Mouse (Mus musculus) hindbrain, embryonic 15.5 days (tissue): ENCODE measurements around the gene Olfr23. TPM values are rescaled to one million over a fixed set of nuclear protein-coding genes. Genes with fewer than 3 reads are reported as not detected.
"Not testable (repeated sequence)": the region's sequence is repeated elsewhere in the genome, so short reads cannot be mapped to it uniquely, and the experiment has no call there.

Experiments used
- ATAC-seq: fragments of 200-750 bp; cut with Nextera tagmentation; 2 replicates; pipeline ENCODE4 v1.8.0; 2017; ENCODE audit warnings: low read depth, moderate number of reproducible peaks, moderate TSS enrichment; ENCODE audit not compliant: low FRiP score
- H3K27ac ChIP-seq: fragments of 300-500 bp; sonication (generic); replicated peaks from 2 replicates; pipeline ENCODE4 v1.5.1; 2015; ENCODE audit warnings: mild to moderate bottlenecking, inconsistent platforms
- H3K27me3 ChIP-seq: fragments of 300-500 bp; sonication (generic); 2 replicates; pipeline ENCODE4 v1.6.1; 2015; ENCODE audit warnings: control low read depth, inconsistent platforms
- H3K36me3 ChIP-seq: fragments of 300-500 bp; sonication (generic); 2 replicates; pipeline ENCODE4 v1.6.1; 2015; ENCODE audit warnings: control low read depth, inconsistent platforms
- H3K4me1 ChIP-seq: fragments of 300-500 bp; sonication (generic); replicated peaks from 2 replicates; pipeline ENCODE4 v1.6.1; 2015; ENCODE audit warnings: control low read depth, inconsistent platforms
- H3K4me2 ChIP-seq: fragments of 300-500 bp; sonication (generic); 2 replicates; pipeline ENCODE4 v1.6.1; 2015; ENCODE audit warnings: moderate library complexity, mild to moderate bottlenecking, inconsistent platforms
- H3K4me3 ChIP-seq: fragments of 300-500 bp; sonication (generic); 2 replicates; pipeline ENCODE4 v1.5.1; 2015; ENCODE audit warnings: mild to moderate bottlenecking, inconsistent platforms
- H3K9ac ChIP-seq: fragments of 300-500 bp; sonication (generic); 2 replicates; pipeline ENCODE4 v1.6.1; 2015; ENCODE audit warnings: inconsistent platforms
- H3K9me3 ChIP-seq: fragments of 300-500 bp; sonication (generic); 2 replicates; pipeline ENCODE4 v1.6.1; 2016; ENCODE audit warnings: control low read depth, inconsistent platforms
- WGBS: fragments of 180-500 bp; shearing (Covaris S2); methylation state at CpG from one replicate; pipeline ENCODE4 v1.1.7; 2015; 5-methylcytosine and 5-hydroxymethylcytosine counted together
- polyA plus RNA-seq: library from polyadenylated mRNA; unstranded; fragments of >200 nt; fragmentation: Nextera tagmentation; extraction: Ambion mirVana; gene quantifications from 2 replicates; pipeline ENCODE4 v1.2.1, GENCODE M21; 2015

The Olfr23 gene
- not detected in 2 replicates for polyA plus RNA-seq

GRCm38 (mm10) chr11:73936377-73936776 is at the start of gene Olfr23:
Gene Olfr23 (plus strand): TSS chr11:73936677.
- Histone ChIP-seq H3K27me3 (no peaks in the 10 kb centered on the region), H3K4me1 (no peaks in the 10 kb centered on the region), H3K36me3 (no peaks in the 10 kb centered on the region), H3K9ac (no peak within 1 kb of the TSS), H3K27ac (no peak within 1 kb of the TSS), H3K4me3 (no peak within 1 kb of the TSS), H3K4me2 (no peak within 1 kb of the TSS), H3K9me3 (0 out of 2 replicates have a peak, but pooled peaks cover 3% of the 10 kb centered on the region)
- no peak for ATAC-seq

GRCm38 (mm10) chr11:73890671-73891070 is 45.8 kb upstream of the Olfr23 start, which contains the start of gene Olfr394:
Gene Olfr394 (minus strand): TSS chr11:73890771.
- H3K4me3 ChIP-seq: no peak within 1 kb of the TSS
- H3K27ac ChIP-seq: no peak within 1 kb of the TSS
- no peaks in the 10 kb centered on the region for H3K4me1 ChIP-seq
- 85% methylated on average over 1 of the region's 1 CpGs for WGBS
- H3K9me3 ChIP-seq: no peaks in the 10 kb centered on the region
- H3K4me2 ChIP-seq: no peak within 1 kb of the TSS
- no peaks in the 10 kb centered on the region for H3K27me3 ChIP-seq
- ATAC-seq: no peak
- no peaks in the 10 kb centered on the region for H3K36me3 ChIP-seq
- H3K9ac ChIP-seq: no peak within 1 kb of the TSS

DNA sequence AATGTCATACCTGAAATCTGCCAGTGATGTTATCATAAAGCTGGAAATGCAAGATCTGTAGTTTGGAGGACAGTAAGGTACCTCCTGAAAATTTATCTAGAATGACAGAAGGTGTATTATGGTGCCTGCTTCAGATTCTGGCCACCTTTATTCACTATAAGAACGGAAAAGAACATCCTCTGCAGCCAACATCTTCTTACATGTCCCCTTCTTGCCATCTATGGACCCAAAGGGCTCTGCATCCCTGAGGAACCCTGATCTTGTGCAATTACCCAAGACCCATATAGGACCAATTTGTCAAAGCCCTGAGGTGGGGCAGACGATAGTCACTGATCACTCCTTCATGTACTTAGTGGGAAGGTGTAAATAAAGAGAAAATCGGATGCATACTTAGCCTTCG is 27.3 kb upstream of the Olfr23 start, which contains the start of gene Olfr395:
Gene Olfr395 (minus strand): TSS at position 101 of the 400 bp plus-strand sequence.
- H3K4me2 ChIP-seq, H3K27ac ChIP-seq, H3K4me1 ChIP-seq, ATAC-seq, H3K9ac ChIP-seq, H3K27me3 ChIP-seq, H3K4me3 ChIP-seq, H3K9me3 ChIP-seq, H3K36me3 ChIP-seq: not testable (repeated sequence)
- 83% methylated on average over 4 of the region's 4 CpGs for WGBS

DNA sequence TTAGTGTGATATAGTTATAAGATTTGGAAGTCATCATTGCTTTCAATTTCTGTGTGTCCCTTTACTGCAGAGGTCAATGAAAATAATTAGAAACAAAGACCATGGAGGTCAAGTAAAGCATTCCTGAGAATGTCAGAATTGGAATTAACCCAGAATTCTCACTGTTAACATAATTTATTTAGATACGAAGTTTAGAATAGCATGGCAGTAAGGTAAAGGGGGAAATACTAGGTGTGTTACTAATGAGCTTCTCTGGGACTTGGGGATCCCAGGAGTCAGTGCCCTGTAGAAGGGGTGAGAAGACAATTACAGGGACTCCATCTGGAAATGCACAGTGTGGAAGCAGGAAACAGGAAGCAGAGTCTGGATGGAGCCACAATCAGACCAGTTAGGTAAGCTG is 24.0 kb downstream of the Olfr23 start, which contains the start of gene Olfr397:
Gene Olfr397 (plus strand): TSS at position 301 of the 400 bp plus-strand sequence.
- Histone ChIP-seq H3K4me3 (no peak within 1 kb of the TSS), H3K4me1 (no peaks in the 10 kb centered on the region), H3K36me3 (no peaks in the 10 kb centered on the region), H3K27me3 (no peaks in the 10 kb centered on the region), H3K4me2 (no peak within 1 kb of the TSS), H3K9me3 (0 out of 2 replicates have a peak, but pooled peaks cover 2% of the 10 kb centered on the region), H3K9ac (no peak within 1 kb of the TSS), H3K27ac (no peak within 1 kb of the TSS)
- WGBS: 82% methylated on average over 1 of the region's 1 CpGs
- ATAC-seq: no peak

DNA sequence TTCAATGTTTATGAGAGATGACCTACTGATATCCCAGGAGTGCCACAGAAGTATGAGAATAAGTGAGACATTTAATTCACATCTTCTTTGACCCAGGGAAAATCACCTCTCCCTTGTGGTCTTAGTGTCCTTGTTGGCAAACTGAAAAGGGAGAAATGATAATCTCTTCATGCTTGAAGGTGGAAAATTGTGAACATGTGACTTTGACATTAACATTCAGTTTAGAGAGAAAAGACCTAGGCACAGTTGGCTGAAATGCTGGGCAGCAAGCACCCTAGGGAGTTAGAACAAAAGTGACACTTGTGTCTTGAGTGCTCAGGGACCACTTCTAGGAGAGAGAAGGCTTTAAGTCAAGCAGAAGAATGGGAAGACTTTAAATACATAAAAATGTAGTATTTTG is 53.8 kb downstream of the Olfr23 start, which contains the start of gene Olfr398:
Gene Olfr398 (minus strand): TSS at position 101 of the 400 bp plus-strand sequence.
- Histone ChIP-seq H3K4me1 (no peaks in the 10 kb centered on the region), H3K9ac (no peak within 1 kb of the TSS), H3K36me3 (no peaks in the 10 kb centered on the region), H3K4me3 (no peak within 1 kb of the TSS), H3K9me3 (peaks cover 15% of the 10 kb centered on the region; the same call in 1 of the 2 replicates), H3K4me2 (no peak within 1 kb of the TSS), H3K27me3 (no peaks in the 10 kb centered on the region), H3K27ac (no peak within 1 kb of the TSS)
- no peak for ATAC-seq

Other genes starting within 250 kb of the Olfr23 start
- gene Zfp735, start 247.9 kb upstream of the Olfr23 start, polyA plus RNA-seq: not detected in 2 replicates
- gene Olfr389, start 156.0 kb upstream of the Olfr23 start, polyA plus RNA-seq: not detected in 2 replicates
- gene Olfr390, start 153.7 kb upstream of the Olfr23 start, polyA plus RNA-seq: not detected in 2 replicates
- not detected in 2 replicates for gene Olfr391-ps, start 133.6 kb upstream of the Olfr23 start, polyA plus RNA-seq
- gene Olfr392, start 119.6 kb upstream of the Olfr23 start, polyA plus RNA-seq: not detected in 2 replicates
- gene Olfr393, start 85.2 kb upstream of the Olfr23 start, polyA plus RNA-seq: not detected in 2 replicates
- not detected in 2 replicates for gene Olfr394, start 45.9 kb upstream of the Olfr23 start, polyA plus RNA-seq
- gene Olfr395, start 27.4 kb upstream of the Olfr23 start, polyA plus RNA-seq: not detected in 2 replicates
- gene Olfr397, start 24.1 kb downstream of the Olfr23 start, polyA plus RNA-seq: not detected in 2 replicates
- gene Olfr398, start 53.7 kb downstream of the Olfr23 start, polyA plus RNA-seq: not detected in 2 replicates
- gene Olfr139, start 119.9 kb downstream of the Olfr23 start, polyA plus RNA-seq: not detected in 2 replicates
- gene Olfr399, start 119.9 kb downstream of the Olfr23 start, polyA plus RNA-seq: not detected in 2 replicates
- gene Zfp616, start 133.3 kb downstream of the Olfr23 start, polyA plus RNA-seq: not detected in 2 replicates
- not detected in 2 replicates for gene Olfr401, start 177.0 kb downstream of the Olfr23 start, polyA plus RNA-seq
- not detected in 2 replicates for gene Olfr402, start 216.9 kb downstream of the Olfr23 start, polyA plus RNA-seq
- not detected in 2 replicates for gene Olfr403, start 249.6 kb downstream of the Olfr23 start, polyA plus RNA-seq